Mouse (Mus musculus): Measurements from ENCODE around the gene Hvcn1. TPM values are rescaled to one million over a fixed set of nuclear protein-coding genes. Genes with fewer than 3 reads are reported as not detected.
A peak's percentile ranks its signal among the peaks of the same experiment; 100 is the strongest.

The Hvcn1 gene
- polyA plus RNA-seq (2012; ENCODE audit: insufficient read depth, insufficient read length, missing spikeins): 5.7 and 7.7 TPM in 2 replicates

DNA sequence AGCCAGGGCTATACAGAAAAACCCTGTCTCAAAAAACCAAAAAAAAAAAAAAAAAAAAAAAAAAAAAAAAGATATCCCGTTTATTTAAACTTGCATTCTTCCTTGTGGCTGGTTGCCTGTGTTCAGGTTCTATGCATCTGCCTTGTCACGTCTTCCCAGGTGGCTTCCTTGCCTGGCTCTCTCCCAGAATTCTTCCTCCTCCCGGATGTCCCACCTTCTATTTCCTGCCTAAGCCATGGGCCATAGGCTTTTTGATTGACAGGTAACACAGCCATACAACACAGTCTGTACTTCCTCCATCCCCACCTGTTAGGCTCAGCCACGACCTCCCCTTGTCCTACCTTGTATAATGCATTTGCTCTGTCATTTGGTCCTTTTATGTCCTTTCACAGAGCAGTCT lies at the start of gene Hvcn1:
TSS of gene Hvcn1 (plus strand) at position 330 of the 400 bp plus-strand sequence.
- Histone ChIP-seq H3K4me3 (ENCODE audit: insufficient read depth, low read depth, low read length) (no peak within 1 kb of the TSS), H3K27ac (replicated peaks; ENCODE audit: low read depth, low read length) (no peak within 1 kb of the TSS), H3K4me1 (ENCODE audit: control insufficient read depth, insufficient read depth, insufficient read length, low read length) (peaks cover 4% of the 10 kb centered on the region; the same call in 1 of the 2 replicates)

DNA sequence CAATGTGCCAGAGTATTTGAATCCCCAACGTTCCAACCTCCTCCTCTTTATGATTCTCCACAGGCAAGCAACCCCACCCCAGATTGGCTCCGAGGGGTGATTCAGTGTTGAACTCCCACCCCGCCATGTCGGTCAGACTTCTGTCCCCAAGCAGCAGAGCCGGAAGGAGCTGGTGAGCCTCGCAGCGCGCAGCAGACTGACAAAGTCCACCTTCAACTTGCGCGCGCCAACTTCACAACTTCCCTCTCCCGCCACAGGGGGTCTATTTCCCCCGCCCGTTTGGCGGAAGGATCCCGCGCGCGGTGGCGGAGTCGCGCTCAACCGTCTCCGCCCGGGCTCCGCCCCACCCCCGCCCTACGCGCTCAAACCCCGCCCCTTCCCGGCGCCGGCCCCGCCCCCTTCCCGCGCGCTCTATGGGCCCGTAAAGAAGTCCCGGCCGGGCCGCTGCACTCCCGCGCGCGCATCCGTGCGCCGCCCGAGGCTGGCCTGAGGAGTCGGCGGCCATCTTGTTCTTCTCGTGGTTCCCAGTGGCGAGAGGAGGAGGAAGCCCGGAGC lies 48.7 kb upstream of the Hvcn1 start, which contains the start of gene Ppp1cc:
TSS of gene Ppp1cc (plus strand) at position 452 of the 555 bp plus-strand sequence.
- H3K4me1 ChIP-seq (ENCODE audit: control insufficient read depth, insufficient read depth, insufficient read length, low read length): peaks cover 18% of the 10 kb centered on the region
- H3K27ac ChIP-seq (replicated peaks; ENCODE audit: low read depth, low read length): peak within 1 kb of the TSS; percentile 81
- peak within 1 kb of the TSS; percentile 79 for H3K4me3 ChIP-seq (ENCODE audit: insufficient read depth, low read depth, low read length)

DNA sequence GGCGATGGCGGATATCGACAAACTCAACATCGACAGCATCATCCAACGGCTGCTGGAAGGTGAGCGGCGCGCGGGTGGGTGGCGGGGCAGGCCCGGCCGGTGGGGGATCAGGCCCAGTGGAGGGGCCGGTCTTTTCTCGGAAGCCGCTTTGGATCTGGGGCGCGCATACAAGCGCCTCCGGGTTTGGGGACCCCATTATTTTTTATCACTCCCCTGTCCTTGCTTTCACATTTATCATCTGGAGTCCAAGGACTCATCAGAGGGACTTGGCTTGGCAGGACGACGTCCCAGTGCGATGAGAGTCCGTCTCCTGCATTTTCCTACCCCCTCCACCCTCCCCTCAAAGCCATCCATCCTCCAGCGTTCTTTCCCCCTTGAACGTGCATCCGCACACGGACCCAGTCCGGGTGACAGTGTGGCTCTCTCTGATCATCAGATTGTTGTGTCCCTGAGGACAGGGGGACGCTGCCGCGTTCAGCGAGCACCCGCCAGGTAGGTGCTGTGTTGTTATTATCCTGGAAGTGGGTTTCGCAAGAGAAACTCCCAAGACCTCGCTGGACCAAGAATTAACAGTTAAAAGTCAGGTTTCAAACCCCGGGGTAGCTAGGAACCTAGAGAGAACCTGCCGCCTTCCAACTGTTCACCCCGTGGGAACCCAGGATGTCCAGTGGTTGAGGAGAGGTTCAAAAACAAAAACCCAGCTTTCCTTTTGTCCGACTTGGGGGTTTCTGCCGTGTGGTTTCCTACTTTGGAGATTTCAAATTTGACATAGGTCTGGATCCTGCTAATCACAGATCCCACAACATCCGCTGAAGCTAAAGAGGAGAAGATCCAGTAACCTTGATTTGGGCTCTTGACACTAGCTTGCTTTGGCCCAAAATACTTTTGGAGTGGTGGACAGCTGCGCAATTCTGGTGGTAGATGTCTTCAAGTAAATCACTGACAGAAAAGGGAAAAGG lies 47.8 kb upstream of the Hvcn1 start:
- Histone ChIP-seq H3K4me1 (ENCODE audit: control insufficient read depth, insufficient read depth, insufficient read length, low read length) (peaks cover 22% of the 10 kb centered on the region), H3K4me3 (ENCODE audit: insufficient read depth, low read depth, low read length) (peak overlapping the region; percentile 79)

DNA sequence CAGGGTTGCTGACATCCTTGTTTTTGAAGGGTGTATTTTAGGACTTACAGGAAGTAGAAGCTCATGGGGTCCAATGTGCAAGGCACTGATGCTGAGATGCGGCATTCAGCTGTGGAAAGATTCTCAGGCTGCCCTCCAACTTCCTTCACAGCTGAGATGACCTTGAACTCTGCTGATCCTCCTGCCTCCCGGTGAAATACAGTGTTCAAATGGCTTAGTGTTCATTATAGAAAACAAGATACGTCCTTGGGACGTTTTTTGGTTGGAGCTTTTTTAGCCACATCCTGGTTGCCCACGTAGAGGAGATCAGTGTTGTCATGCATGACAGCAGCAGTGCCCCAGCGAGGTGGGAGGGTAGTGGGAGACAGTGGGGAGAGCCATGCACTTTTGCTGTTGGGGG lies 43.4 kb upstream of the Hvcn1 start:
- Histone ChIP-seq H3K4me1 (ENCODE audit: control insufficient read depth, insufficient read depth, insufficient read length, low read length) (peaks cover 36% of the 10 kb centered on the region), H3K27ac (replicated peaks; ENCODE audit: low read depth, low read length) (no peak overlapping the region), H3K4me3 (ENCODE audit: insufficient read depth, low read depth, low read length) (no peak overlapping the region)

More for the DNA sequence above, 47.8 kb upstream of the Hvcn1 start:
- peak overlapping the region; percentile 18 for H3K27ac ChIP-seq (replicated peaks; ENCODE audit: low read depth, low read length)

DNA sequence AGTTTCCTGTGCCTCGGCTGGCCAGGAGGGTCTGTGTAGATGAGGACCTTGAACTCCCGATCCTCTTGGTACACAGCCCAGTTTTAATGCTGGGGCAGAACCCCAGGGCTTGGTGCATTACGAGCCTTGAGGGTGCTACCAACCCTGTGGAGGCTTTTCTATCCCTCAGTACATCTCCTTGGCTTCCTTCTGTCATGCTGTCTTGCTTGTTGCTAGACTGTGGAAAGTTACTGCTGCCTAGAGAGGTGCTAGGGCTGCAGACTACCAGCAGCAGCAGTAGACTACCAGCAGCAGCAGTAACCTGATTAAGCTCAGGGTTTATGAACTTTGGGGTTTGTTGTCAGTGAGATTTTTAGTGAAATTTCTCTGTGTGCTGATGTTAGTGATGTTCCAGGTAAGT lies 42.6 kb upstream of the Hvcn1 start:
- Histone ChIP-seq H3K4me1 (ENCODE audit: control insufficient read depth, insufficient read depth, insufficient read length, low read length) (peaks cover 36% of the 10 kb centered on the region), H3K4me3 (ENCODE audit: insufficient read depth, low read depth, low read length) (no peak overlapping the region)

DNA sequence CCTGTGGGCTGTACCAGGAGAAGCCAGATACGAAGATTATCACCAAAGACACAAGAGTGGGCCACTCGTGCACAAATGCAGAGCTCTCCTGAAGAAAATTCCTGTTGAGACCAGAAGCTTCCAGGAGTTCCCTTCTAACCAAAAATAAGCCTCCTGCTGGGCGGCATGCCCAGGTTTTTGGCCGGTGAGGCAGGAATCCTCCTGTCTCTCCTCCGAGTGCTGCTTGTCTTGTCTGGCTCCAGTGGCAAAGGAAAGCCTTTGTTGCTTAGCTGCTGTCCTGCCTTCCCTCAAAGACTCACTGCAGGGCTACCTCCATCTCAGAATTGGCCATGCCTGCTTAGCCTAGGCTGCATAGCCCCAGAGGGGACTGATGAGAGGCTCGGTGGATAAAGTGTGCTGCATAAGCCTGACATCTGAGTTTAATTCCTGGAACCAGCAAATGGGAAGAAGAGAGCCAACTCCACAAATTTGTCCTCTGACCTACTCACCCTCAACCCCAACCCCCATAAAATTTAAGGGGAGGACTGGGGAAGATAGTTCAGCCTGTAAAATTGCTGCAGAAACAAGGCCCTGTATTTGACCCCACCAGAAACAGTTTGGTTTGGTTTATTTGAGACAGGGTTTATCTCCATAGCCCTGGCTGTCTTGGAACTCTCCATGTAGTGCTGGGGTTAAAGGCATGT lies 41.2 kb upstream of the Hvcn1 start:
- Histone ChIP-seq H3K27ac (replicated peaks; ENCODE audit: low read depth, low read length) (no peak overlapping the region), H3K4me1 (ENCODE audit: control insufficient read depth, insufficient read depth, insufficient read length, low read length) (peaks cover 29% of the 10 kb centered on the region), H3K4me3 (ENCODE audit: insufficient read depth, low read depth, low read length) (no peak overlapping the region)

More for the DNA sequence above, 42.6 kb upstream of the Hvcn1 start:
- no peak overlapping the region for H3K27ac ChIP-seq (replicated peaks; ENCODE audit: low read depth, low read length)

DNA sequence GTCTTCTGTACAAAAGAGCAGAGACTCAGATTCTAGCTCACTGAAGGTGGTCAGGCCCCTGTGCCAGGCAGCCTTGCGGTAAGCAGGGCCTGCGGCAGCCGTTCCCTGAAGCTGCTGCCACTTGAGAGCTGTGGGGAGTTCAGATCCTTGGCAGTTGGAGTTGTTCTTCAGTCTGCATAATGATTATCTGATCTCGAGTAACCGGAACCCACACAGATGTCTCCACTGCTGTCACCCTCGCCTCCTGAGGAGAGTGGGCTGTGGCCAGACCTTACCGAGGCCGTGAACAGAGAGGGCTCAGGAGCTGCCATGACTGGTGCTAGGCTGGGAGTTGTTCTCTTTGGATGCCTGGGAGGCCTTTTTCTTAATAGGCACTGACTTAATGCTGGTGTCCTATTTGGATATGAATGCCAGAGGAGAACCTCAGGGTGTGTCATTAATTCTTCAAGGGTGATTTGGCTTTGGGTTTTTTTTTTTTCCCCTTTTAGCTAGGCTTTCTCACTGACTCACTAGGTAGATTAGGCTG lies 39.9 kb upstream of the Hvcn1 start:
- Histone ChIP-seq H3K4me1 (ENCODE audit: control insufficient read depth, insufficient read depth, insufficient read length, low read length) (peaks cover 26% of the 10 kb centered on the region), H3K4me3 (ENCODE audit: insufficient read depth, low read depth, low read length) (no peak overlapping the region), H3K27ac (replicated peaks; ENCODE audit: low read depth, low read length) (no peak overlapping the region)

DNA sequence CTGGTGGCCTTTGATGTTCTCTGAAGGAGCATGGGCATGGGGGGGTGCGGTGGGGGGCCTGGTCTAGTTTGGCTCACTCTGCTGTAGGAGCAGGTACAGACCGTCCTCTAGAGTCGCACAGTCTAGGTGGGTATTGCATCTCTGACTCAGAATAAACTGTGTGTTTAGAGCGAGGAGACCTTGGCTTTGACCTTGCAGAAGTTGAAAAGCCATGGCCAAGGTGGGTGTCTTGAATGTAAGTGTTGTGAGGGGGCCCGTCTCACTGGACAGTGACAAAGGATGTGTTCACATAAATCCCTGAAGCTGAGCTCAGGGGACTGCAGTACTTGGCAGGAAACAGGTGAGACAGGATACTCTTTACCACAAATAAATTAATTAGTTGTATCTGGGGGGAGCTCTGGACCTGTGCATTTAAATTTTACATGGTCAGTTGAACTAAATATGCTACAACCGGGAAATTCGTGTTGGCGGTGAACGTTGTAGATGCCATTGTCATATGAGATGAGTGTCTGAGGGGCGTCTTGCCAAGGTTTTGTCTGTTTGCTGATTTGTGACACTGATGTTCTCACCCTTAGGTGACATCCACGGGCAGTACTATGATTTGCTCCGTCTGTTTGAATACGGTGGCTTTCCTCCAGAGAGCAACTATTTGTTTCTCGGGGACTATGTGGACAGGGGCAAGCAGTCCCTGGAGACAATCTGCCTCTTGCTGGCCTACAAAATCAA lies 38.1 kb upstream of the Hvcn1 start:
- H3K27ac ChIP-seq (replicated peaks; ENCODE audit: low read depth, low read length): no peak overlapping the region
- H3K4me3 ChIP-seq (ENCODE audit: insufficient read depth, low read depth, low read length): no peak overlapping the region
- peaks cover 20% of the 10 kb centered on the region for H3K4me1 ChIP-seq (ENCODE audit: control insufficient read depth, insufficient read depth, insufficient read length, low read length)

DNA sequence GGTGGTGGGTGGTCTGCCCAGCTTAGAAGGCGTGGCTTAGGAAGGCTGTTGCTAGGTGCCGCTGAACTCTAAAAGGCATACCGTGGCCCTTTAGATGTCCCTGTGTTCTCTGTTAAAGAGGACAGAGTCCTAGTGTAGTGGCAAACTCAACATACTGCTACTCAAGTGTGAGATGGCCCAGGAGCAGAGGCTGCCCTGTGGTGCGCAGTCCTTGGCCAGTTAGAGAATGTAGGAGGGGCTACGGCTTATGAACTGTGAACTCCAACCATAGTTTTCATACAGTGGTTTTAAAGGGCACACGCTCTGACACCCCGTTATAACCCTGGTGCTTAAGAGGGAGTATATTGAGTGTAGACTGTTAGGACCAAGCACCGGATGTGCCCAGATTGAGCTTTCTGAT lies 35.5 kb upstream of the Hvcn1 start:
- no peak overlapping the region for H3K27ac ChIP-seq (replicated peaks; ENCODE audit: low read depth, low read length)
- H3K4me1 ChIP-seq (ENCODE audit: control insufficient read depth, insufficient read depth, insufficient read length, low read length): peaks cover 4% of the 10 kb centered on the region; the same call in 1 of the 2 replicates
- no peak overlapping the region for H3K4me3 ChIP-seq (ENCODE audit: insufficient read depth, low read depth, low read length)

DNA sequence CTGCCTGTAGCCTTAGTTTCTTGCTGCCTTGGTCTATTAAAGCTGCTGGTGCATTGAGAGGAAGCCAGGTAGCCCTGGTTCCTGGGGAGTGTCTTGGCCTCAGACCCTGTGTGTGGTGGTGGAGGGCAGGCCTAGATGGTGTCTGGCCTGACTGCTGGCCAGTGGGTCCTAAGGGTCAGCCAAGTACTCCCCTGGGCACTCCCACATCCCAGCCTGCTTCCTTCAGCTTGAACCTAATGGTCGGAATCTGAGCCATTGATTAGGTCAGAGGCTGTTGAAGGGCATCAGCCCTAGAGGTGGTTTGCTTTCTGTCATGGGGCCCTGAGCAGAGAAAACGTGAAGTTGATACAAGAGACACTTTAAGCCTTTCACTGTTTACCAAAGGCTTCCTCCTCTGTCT lies 31.2 kb upstream of the Hvcn1 start:
- no peak overlapping the region for H3K27ac ChIP-seq (replicated peaks; ENCODE audit: low read depth, low read length)
- no peak overlapping the region for H3K4me3 ChIP-seq (ENCODE audit: insufficient read depth, low read depth, low read length)
- H3K4me1 ChIP-seq (ENCODE audit: control insufficient read depth, insufficient read depth, insufficient read length, low read length): no peaks in the 10 kb centered on the region

DNA sequence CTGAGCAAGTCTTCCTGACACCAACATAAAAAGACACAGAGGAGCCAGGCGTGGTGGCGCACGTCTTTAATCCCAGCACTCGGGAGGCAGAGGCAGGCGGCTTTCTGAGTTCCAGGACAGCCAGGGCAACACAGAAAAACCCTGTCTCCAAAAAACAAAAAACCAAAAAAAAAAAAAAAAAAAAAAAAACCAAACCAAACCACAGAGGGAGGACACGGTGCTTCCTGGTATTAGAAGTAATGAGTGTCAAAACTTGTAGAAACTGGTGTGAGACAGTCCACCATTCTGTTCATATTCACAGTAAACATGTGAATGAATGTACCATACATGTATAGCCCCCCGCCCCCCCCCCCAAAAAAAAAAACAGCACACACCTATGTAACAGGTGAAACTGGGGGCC lies 30.6 kb upstream of the Hvcn1 start:
- no peak overlapping the region for H3K27ac ChIP-seq (replicated peaks; ENCODE audit: low read depth, low read length)
- no peak overlapping the region for H3K4me3 ChIP-seq (ENCODE audit: insufficient read depth, low read depth, low read length)
- H3K4me1 ChIP-seq (ENCODE audit: control insufficient read depth, insufficient read depth, insufficient read length, low read length): no peaks in the 10 kb centered on the region

DNA sequence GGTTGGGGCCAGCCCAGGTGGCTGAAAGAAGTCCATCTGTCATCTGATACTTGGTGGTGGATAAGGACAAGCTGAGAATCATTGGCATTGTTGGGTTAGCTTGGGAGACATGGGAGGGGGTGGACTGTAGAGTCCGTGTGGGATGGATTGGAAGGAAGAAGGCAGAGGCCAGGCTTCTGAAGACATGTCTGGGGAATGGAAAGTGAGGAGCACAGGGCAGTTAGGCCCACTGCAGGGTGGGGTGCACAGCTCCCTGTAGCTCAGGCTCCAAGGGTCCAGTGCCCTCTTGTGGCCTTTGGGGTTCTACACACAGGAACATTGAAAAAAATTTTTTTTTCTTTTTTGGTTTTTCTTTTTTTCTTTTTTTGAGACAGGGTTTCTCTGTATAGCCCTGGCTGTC lies 30.2 kb upstream of the Hvcn1 start:
- no peaks in the 10 kb centered on the region for H3K4me1 ChIP-seq (ENCODE audit: control insufficient read depth, insufficient read depth, insufficient read length, low read length)
- no peak overlapping the region for H3K4me3 ChIP-seq (ENCODE audit: insufficient read depth, low read depth, low read length)
- H3K27ac ChIP-seq (replicated peaks; ENCODE audit: low read depth, low read length): no peak overlapping the region

DNA sequence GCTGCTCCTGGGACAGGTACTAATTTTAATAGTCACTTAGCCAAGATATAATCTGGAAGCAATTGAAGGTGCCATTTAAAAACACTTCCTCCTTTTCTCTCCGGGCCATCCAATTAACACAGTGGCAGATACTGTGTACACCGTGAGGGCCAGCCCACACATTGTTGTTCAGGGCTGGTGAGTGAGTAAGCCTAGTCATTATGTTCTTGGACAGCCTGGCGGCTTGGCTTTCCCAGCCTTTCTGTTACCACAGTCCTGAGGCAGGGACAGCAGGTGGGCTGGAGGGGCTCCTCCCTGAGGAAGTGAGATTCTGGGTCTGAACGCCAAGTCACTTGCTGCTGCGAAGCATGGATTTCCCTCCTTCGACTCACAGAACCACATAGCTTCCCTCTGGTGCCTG lies 26.9 kb upstream of the Hvcn1 start:
- Histone ChIP-seq H3K4me3 (ENCODE audit: insufficient read depth, low read depth, low read length) (no peak overlapping the region), H3K27ac (replicated peaks; ENCODE audit: low read depth, low read length) (no peak overlapping the region), H3K4me1 (ENCODE audit: control insufficient read depth, insufficient read depth, insufficient read length, low read length) (no peaks in the 10 kb centered on the region)

DNA sequence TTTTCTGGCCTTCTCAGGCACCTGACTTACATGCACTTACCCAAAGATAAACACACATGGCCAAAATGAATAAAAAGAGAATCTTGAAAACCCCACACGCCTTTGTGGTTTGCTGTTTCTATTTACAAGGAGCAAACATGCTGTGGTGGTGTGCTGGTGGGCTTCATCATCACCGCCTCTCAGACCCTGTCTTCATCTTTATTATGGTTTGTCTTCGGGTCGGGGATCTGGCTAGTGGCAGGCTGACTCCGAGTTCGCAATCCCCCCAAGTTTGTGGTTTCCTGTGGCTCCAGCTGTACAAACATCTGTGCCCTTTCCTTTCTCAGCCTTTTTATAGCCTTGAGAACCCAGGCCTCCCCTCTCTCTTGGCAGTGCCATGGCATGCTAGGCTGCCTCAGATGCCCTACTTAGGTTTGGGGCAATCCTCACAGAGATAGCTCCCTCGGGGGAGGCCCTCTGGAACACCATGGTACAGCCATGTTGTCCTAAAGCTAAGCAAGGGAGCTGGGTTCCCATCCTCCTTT lies 22.3 kb upstream of the Hvcn1 start:
- Histone ChIP-seq H3K4me1 (ENCODE audit: control insufficient read depth, insufficient read depth, insufficient read length, low read length) (no peaks in the 10 kb centered on the region), H3K4me3 (ENCODE audit: insufficient read depth, low read depth, low read length) (no peak overlapping the region), H3K27ac (replicated peaks; ENCODE audit: low read depth, low read length) (no peak overlapping the region)

Measured in brown adipose tissue, adult 24 weeks (tissue).